Mouse (Mus musculus): Measurements from ENCODE around the gene Gm10665. TPM values are rescaled to one million over a fixed set of nuclear protein-coding genes. Genes with fewer than 3 reads are reported as not detected.
"Not testable (repeated sequence)": the region's sequence is repeated elsewhere in the genome, so short reads cannot be mapped to it uniquely, and the experiment has no call there.

Gm10665 gene
- not detected in 2 replicates for polyA plus RNA-seq (2012; rRNA removed)

DNA sequence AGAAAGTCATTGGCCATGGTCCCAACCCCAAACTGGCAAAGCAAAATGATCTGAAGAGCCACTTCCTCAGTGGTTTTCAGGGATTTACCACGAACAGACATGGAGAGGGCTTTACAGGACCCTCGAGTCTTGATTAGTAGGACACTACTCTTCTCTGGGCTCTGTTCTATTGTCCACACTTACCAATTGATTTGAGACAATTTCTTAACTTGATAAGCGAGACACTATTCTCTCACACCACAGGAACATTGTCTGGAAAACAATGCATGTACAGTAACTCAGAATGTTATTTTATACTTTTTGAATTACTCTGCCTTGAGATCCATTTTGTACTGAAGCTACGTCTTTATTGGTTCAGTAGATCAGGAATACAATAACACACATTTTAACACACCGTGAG lies at the start of gene Gm10665:
Gene Gm10665, minus strand, starts transcription at position 101 of the 400 bp plus-strand sequence.
- not testable (repeated sequence) for DNase-seq (ENCODE audit: extremely low spot score in 1 of 2, low spot score in 1 of 2)

DNA sequence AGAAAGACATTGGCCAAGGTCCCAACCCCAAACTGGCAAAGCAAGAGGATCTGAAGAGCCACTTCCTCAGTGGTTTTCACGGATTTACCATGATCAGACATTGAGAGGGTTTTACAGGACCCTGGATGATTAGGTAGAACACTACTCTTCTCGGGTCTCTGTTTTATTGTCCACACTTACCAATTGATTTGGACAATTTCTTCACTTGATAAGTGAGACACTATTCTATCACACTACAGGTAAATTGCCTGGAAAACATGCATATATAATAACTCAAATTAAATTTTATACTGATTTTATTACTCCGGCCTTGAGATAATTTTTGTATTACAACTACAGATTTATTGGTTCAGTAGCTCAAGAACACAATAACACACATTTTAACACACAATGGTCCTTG lies 35.7 kb upstream of the Gm10665 start, which contains the start of gene Vmn1r151:
Gene Vmn1r151, minus strand, starts transcription at position 101 of the 400 bp plus-strand sequence.
- not testable (repeated sequence) for DNase-seq (ENCODE audit: extremely low spot score in 1 of 2, low spot score in 1 of 2)

DNA sequence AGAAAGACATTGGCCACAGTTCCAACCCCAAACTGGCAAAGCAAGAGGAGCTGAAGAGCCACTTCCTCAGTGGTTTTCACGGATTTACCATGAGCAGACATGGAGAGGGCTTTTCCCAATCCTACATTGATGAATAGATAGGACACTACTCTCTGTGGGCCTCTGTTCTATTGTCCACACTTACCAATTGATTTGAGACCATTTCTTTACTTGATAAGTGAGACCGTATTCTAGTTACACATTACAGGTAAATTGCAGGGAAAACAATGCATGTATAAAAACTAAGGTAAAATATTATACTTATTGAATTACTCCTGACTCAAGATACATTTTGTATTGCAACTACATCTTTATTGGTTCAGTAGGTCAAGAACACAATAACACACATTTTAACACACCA lies 25.7 kb downstream of the Gm10665 start, which contains the start of gene Vmn1r149:
Gene Vmn1r149, minus strand, starts transcription at position 101 of the 400 bp plus-strand sequence.
- not testable (repeated sequence) for DNase-seq (ENCODE audit: extremely low spot score in 1 of 2, low spot score in 1 of 2)

- DNase-seq (ENCODE audit: extremely low spot score in 1 of 2, low spot score in 1 of 2), result not testable (repeated sequence)
Measured at GRCm38 (mm10) chr7:22413283-22413682, 50.6 kb downstream of the Gm10665 start, which contains the start of gene Vmn1r148. Gene Vmn1r148 (plus strand): TSS chr7:22413583.

Other genes with a start within 250 kb of the Gm10665 start
- gene Gm8453, start 234.6 kb downstream of the Gm10665 start, polyA plus RNA-seq (2012; rRNA removed), result not detected in 2 replicates
- gene Gm4187, start 134.4 kb downstream of the Gm10665 start, polyA plus RNA-seq (2012; rRNA removed), result not detected in 2 replicates
- gene Gm8660, start 93.0 kb downstream of the Gm10665 start, polyA plus RNA-seq (2012; rRNA removed), result not detected in 2 replicates
- not detected in 2 replicates for gene Vmn1r148, start 50.5 kb downstream of the Gm10665 start, polyA plus RNA-seq (2012; rRNA removed)
- not detected in 2 replicates for gene Vmn1r149, start 25.8 kb downstream of the Gm10665 start, polyA plus RNA-seq (2012; rRNA removed)
- not detected in 2 replicates for gene Vmn1r151, start 35.6 kb upstream of the Gm10665 start, polyA plus RNA-seq (2012; rRNA removed)
- gene Vmn1r152, start 58.9 kb upstream of the Gm10665 start, polyA plus RNA-seq (2012; rRNA removed), result not detected in 2 replicates
- gene Gm8677, start 70.8 kb upstream of the Gm10665 start, polyA plus RNA-seq (2012; rRNA removed), result not detected in 2 replicates
- not detected in 2 replicates for gene Gm4201, start 101.3 kb upstream of the Gm10665 start, polyA plus RNA-seq (2012; rRNA removed)
- gene Gm4565, start 124.1 kb upstream of the Gm10665 start, polyA plus RNA-seq (2012; rRNA removed), result not detected in 2 replicates
- gene Vmn1r155, start 193.9 kb upstream of the Gm10665 start, polyA plus RNA-seq (2012; rRNA removed), result not detected in 2 replicates
- not detected in 2 replicates for gene Gm8693, start 228.2 kb upstream of the Gm10665 start, polyA plus RNA-seq (2012; rRNA removed)